Mouse (Mus musculus) mesoderm, embryonic 11.5 days (tissue): ENCODE measurements around the gene Zfp622.

ENCODE experiments used
- DNase-seq: peaks from one replicate; pipeline ENCODE4 v3.0.0-alpha.2; 2012; ENCODE audit warnings: low read depth, low spot score

Gene Zfp622

DNA sequence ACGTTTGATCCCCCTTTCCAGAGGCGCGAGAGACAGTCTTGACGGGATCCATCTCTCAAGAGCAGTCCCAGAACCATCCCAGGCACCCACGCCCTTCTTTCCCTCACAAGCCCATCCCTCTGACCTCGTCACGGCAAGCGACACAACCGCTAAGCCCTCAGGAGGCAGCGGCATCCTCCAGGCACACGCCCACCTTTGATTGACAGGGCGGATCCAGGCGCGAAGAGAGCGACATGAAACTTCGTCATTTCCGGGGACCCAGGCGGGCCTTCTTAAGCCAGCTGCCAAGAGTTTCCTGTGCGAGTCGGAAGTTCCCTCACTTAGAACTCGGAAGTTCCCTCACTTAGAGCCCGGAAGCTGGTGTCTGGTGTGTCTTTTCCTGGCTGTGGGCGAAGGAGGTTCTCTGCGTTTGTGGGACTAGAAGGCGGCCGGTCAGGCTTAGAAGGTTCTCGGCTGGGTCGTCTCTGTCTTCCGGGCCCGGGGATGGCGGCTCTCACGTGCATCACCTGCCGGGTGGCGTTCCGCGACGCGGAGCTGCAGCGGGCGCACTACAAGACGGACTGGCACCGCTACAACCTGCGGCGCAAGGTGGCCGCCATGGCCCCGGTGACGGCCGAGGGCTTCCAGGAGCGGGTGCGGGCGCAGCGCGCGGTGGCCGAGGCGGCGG is at the start of gene Zfp622:
TSS of gene Zfp622 (plus strand) at position 300 of the 667 bp plus-strand sequence.
- DNase-seq, result peak; percentile 98

DNA sequence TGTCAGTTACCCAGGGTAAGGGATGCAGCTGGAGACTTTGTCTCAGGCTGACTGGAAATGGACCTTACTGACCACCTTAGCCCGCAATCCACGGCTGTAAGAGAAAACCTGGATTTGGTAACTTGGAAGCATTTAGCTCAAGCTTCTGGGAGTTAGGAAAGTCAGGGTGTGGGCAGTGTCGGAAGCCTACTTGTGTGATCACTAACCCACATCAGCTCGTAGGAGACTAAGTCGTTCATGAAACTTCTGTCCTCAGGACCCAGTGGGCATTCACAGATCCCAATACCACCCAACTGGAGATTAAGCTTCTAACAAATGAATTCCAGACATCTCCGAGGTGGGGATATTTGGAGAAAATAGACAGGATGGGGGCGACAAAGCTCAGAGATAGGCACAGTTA is 49.8 kb upstream of the Zfp622 start:
- no peak for DNase-seq

GRCm38 (mm10) chr15:25938496-25938895 is 45.7 kb upstream of the Zfp622 start:
- DNase-seq, result no peak

GRCm38 (mm10) chr15:25940397-25941377 is 43.5 kb upstream of the Zfp622 start:
- no peak for DNase-seq

DNA sequence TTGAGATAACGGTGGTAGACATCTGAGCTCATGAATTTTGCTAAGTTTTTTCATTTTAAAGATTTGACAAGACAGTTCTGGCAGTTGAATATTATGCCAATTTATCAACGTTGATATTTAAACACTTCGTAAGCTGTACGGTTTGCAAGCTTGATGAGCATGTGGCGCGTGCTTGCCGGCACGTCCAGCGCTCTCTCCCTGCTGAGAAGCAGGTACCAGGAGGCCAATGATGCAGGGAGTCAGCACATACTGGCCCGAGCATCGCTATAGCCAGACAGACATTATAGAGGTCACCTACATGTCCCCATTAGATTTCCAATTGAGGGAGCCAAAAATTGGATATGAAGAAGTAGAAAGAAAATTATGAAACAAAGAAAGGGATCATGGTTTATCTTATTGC is 42.7 kb upstream of the Zfp622 start:
- DNase-seq, result no peak

DNA sequence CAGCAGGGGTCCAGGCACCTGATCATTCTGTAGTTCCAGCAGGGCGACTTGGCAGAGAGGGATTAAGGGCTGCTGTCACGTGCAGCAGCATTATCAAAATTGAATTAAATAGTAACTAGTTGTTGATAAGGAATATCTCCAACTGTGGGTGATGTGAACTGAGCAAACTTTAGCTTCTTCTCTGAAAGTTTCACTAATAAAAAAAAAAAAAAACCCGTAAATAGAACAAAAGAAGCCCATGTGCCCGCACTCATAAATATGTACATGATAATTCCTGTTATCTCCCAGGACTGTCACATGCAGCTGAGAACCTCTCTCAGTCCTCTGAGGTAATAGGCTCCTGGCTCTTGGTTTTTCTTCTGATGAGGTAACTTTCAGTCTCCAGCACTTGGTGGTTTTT is 41.8 kb upstream of the Zfp622 start:
- DNase-seq, result no peak

- DNase-seq, result no peak
These were observed 40.6 kb upstream of the Zfp622 start for GRCm38 (mm10) chr15:25943386-25944137.

DNA sequence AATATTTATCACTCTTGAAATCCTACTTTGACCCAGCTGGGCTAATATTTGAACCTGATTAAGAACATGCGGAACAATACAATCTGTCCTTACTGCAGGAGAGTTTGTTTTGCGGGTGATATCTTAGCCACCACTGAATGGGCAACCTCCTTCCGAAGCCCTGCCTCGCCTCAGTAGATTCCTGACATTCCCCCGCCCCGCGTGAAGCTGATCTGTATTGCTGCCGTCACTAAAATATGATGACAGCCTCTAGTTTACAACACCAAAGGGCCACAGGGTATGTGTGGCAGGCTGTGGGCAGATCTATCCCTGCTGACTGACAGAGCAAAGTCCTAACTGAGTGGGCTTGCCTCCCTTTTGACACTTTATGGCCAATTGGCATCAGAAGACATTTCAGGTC is 38.9 kb upstream of the Zfp622 start:
- no peak for DNase-seq

DNA sequence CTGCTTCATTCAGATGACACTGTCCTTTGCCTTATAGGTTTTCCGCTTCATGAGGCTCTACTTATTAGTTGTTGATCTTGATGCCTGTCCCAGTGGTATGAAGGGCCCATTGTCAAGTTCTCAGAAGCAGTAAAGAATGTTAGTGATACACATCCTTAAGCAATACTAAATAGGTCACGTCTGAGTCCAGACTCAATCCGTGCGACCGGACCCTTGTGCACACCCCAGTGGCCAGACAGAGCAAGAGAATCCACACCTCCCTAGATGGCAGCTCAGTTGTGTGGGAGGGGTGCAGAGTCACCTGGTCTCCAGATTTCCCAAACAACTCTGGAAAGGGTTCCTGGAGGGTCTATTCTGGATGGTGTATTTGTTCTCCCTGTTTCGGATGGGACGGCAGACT is 37.7 kb upstream of the Zfp622 start:
- no peak for DNase-seq

- no peak for DNase-seq
These were observed 36.8 kb upstream of the Zfp622 start for GRCm38 (mm10) chr15:25947383-25947782.

GRCm38 (mm10) chr15:25948257-25949223 is 35.6 kb upstream of the Zfp622 start:
- DNase-seq, result no peak

DNA sequence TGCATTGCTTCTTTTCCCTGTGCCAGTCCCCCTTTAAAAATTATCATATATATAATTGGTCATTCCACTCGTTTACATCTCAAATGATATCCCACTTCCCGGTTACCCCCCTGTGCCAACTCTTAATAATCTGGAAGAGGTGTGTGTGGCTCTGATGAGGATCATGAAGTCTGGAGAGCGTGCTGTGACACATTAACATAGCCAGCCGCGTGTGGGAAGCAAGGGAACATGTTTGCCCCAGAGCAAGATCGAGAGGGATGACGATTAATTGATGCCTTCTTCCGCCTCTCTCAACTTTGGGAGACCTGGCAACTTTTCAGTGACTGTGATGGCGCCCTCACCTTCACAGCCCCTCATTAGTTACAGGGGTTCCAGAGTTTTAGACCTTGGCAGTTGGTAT is 34.5 kb upstream of the Zfp622 start:
- no peak for DNase-seq

- no peak for DNase-seq
These were observed 33.6 kb upstream of the Zfp622 start for GRCm38 (mm10) chr15:25950584-25950983.

GRCm38 (mm10) chr15:25951037-25951436 is 33.1 kb upstream of the Zfp622 start:
- DNase-seq, result no peak

GRCm38 (mm10) chr15:25956001-25956400 is 28.2 kb upstream of the Zfp622 start:
- DNase-seq, result no peak

DNA sequence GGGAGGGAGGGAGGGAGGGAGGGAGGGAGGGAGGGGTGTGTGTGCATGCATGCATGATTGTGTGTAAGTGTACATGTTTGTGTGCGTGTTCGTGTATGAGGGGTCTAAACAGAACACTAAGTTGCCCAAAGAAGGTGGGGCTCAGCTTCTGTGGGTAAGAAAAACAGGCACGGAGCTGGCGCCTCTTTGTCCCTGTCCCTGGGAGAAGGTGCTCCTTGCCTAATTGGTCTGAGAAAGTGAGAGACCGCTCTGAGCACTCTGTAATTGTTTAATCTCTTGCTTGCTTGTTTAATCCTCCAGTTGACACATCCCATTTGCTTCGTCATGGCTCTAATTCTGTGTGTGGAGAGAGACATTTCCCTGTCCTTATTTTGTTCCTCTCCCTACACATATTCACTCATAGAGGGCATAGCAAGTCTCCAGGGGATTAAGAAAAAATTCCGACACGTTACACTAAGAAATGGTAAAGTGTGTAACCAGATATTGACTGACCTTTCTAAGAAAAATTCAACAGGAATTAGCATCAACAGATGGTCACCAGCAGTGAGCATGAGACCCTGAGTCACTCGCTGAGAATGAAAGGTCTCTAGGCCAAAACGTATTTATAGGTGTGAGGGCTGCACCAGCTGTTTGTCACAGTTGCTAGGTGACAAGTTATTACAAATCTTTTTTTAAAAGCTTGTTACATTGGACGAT is 27.6 kb upstream of the Zfp622 start:
- peak; percentile 27 for DNase-seq

DNA sequence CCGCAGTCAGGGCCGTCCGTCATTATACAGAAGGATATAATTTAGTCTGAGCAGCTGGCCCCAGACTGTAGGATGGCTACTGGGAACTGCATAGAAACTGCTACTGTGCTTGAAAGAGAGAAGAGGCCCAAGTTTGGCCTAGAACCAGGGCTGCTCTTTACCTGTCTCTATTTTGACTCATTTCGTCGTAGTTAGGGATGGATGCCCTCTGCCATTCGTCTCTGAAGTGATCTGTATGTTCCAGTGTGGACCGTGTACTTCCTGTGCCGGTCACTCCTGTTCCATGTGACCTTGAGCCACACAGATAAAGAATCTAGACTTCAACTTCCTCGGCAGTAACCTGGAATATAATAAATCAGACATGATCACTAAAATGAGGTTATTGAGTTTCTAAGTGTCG is 26.5 kb upstream of the Zfp622 start:
- no peak for DNase-seq

DNA sequence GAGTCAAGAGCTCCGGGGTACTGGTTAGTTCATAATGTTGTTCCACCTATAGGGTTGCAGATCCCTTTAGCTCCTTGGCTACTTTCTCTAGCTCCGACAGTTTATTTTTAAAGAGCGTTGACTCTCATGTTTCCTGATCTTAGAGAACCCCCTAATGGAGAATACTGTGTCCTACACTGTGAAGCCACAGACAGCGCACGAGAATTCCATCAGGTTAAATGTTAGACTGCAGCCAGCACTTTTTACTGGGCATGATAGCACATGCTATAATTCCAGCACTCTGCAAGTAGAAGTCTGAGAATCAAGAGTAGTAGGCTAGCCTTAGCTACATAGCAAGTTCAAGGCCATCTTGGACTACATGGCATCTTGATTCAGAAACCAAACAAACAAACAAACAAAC is 24.8 kb upstream of the Zfp622 start:
- peak; percentile 50 for DNase-seq

DNA sequence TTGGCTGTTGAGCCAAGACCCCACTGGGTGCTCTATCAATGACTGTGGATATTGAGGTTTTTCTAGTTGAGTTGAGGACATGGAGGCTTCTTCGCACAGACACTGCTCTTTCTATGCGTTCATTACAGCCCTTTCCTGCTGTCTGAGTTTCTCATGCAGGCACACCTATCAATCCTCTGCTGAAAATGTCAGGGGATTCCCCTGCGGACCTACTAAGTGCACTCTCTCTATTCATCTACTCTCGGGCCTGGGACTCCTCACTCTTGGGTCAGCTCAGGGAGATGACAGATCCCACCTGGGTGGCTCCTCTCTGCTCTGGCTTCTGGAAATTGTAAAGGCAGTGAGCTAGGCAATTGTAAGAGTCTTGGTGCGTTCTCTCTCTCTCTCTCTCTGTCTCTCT is 23.9 kb upstream of the Zfp622 start:
- DNase-seq, result no peak

DNA sequence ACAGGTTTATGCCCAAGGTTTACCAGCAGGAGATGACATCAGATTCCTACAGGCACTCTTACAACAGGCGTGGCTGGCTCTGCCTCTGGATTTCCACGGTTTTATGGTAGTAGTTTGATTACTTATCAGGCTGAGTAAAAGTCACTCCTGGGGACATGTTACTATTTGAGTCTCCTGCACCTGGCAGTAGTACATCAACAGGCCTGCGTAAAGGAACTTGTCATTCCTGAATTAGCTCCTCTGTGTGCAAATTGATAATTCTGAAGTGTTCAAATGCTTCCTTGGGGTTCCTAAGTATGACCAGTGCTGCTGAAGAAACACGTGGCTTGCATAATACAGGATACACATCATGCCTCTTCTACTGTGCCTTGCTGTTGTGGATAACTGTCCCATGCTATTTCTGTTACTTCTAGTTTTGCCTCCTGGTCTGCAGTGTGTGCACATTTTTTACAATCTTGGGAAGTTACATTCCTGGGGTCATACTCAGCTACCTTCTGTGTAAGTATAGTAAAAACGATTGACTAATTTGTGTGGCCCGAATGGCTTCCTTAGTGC is 17.9 kb upstream of the Zfp622 start:
- no peak for DNase-seq
